Mouse (Mus musculus) common myeloid progenitor, adult 5-6 weeks (primary cell): Measurements from ENCODE around the gene Snd1. TPM values are rescaled to one million over a fixed set of nuclear protein-coding genes. Genes with fewer than 3 reads are reported as not detected.

Experiments used
- ATAC-seq: replicated peaks from 2 replicates; pipeline ENCODE4 v1.8.0; 2016; ENCODE audit warnings: low read depth, mild to moderate bottlenecking, moderate TSS enrichment, inconsistent platforms; ENCODE audit not compliant: poor library complexity, severe bottlenecking
- total RNA-seq: library from RNA; stranded (forward); fragments of 200-1000, 187-1606 nt; gene quantifications from 2 replicates; pipeline ENCODE4 v1.2.3, GENCODE M21; 2017

Snd1 gene
- total RNA-seq, 1 experiment from 2014 or later: 176 TPM

DNA sequence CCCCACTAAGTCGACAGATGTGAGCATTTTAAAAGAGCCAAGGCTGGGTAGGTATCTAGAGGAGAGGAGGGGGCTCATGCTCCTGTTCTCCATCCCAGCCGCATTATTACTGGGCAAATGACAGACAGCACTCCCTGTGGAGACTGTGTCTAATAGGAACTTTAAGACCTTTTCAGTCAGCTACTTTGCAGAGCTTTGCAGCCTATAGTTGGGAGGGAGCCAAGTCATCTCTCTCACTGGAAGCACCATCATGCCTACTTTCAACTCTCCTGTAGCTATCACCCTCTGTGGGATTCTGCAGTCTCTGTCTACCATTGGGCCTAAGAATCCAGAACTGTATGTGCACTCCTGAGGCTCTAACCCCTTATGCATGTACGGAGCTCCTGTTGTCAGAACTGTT is 351.0 kb downstream of the Snd1 start:
- ATAC-seq: no peak

DNA sequence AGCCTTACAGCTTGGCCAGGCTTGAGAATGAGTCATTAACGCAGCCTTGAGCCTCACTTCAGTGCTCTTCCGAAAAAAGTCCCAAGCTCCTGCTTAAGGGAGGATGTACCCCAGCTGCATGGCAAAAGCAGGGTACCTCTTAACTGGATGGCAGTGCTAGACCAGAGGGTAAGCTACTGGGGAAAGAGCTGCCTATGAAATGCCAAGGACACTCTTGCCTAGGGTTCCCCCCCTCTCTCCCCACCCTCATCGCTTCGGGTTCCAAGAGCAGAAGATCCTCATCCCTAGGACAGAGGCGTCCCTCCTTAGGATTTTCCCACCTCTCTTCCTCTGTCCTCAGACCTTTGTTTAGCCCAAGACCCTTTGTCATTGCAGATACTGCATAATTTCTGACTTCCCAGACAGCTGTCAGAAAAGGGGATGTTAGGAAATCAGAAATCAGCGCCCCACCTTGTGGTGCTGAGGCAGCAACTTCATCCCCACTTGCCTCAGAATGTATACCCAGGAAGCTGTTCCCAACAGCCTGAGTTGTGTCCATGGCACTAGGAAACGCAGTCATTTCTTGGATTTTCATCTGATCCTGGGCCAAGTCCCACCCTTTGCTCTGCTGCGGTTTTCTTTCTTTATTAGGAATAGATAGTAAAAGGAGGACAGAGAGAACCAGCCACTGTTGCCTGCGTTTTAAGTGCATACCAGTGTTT is 351.9 kb downstream of the Snd1 start:
- no peak for ATAC-seq

DNA sequence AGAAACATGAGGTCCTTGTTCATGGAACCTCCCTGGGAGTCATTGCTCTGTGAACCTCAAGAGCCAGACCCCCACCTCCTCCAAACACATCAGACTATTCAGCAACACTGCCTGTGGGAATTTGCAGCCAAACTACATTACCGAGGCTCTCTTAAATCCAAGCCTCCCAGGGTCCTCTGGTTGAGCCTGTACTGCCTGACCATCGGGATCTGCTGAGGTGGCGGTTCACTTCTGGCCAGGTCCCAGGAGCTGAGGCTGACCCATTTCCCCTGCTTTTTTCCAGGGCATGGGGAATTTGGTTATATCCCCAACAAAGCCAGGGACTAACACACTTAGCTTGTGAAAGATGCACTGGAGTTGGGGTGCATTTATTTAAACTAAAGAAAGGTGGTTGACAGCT is 352.6 kb downstream of the Snd1 start:
- ATAC-seq: no peak

DNA sequence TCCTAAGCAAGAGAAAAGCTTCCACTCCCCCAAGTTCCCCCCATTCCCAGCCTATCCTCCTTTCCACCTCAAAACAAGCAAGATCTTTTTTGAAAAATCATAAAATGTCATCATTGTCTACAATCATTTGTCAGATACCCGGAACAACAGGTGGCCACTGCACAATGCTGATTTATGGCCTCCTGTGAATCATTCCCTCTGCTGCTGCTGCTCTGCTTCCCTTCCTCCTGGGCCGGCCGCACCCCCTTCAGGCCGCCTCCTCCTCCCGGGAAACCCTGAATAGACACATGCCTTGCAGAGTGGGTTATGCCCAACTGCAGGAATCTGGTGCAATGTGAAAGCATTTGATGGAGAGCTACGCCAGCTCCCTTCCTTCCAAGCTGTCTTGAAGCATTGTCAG is 353.7 kb downstream of the Snd1 start:
- no peak for ATAC-seq

DNA sequence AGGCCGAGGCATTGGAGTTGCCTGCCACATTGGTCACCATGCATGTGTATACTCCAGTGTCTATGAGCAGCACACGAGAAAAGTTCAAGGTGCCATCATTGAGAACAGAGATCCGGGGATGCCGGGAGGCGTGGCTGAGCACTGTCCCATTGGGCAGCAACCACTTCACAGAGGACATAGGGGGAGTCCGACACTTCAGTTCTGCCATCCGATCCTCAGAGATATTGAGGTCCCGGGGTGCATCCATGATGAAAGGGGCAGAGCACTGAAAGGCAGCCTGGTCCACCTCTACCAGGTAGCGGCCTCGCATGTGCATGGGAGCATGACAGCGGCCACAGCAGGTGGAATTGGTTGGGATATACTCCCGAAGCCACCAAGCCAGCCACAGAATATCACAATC is 355.4 kb downstream of the Snd1 start:
- no peak for ATAC-seq

DNA sequence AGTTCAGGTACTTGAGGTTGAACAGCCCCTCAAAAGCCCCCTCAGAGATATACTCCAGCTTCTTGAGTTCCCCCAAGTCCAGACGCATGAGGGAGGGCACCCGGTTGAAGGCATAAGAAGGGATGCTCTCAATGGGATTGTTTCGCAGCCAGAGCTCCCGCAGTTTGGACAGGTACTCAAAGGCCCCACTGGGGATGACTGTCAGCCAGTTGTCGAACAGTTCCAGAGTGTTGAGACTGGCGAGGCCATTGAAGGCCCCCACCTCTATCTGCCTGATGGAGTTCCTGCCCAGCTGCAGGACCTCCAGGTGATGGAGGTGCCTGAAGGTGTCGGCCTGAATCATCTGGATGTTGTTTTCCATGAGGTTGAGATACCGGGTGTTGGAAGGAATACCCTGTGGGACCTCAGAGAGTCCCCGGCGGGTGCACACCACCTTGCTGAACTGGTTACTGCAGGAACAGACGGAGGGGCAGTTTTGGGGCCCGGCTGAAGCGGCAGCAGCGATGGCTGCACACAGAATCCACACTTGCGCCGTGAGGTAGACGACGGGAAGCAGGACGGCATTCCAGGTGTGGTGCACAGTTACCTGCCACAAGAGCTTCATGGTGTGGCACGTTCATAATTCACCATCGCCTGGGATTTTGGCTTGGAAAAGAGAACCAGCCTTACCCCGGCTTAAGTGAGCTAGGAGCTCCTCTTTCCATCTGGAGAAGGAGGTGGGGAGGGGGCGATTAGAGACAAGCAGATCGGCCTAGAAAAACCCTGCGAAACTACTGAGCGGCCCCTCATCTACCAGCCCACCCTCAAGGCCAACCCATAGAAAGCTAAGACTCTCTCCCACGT is 356.3 kb downstream of the Snd1 start, which contains the start of gene Lrrc4:
Gene Lrrc4, minus strand, starts transcription at position 737 of the 843 bp plus-strand sequence.
- no peak for ATAC-seq

DNA sequence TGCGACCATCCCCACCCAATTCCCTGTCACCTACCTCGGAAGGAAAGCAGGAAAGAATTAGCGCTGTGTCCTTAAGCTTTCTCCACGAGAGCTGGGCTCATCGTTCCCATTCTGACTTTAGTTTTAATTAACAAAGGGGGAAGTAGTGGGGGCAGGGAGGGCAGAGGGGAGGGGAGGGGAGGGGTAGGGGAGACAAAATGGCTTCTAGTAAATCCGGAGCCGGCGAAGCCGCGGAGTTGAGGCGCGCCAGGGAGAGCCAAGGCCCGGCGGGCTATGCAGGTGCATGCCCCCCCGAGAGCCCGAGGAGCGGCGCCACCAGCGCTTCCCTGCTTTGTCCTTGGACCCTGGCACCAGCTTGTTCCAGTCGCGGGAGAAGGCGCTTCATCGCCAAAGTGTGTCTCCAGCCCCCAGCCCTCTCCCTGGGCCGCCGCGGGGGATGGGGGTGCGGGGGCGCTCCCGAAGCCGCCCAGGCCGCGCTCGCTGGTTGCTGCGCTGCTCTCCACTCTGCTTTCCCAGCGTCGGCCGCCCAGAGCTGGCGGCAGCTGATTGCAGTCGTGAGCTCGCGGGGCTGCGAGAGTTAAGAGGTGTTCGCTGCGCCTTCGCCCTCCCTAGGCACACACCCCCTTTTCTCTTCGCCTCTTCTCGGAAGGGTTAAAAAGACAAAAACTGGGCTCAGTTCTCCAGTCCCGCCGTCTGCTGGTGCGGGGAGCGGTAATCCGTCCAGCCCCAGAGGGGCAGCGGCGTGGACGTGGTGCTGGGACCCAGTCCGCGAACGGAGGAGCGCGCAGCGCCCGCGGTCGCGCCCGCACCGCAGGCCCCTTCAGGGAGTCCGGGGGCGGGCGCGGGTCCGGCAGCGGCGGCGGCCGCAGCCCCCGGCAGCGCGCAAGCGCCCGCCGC is 357.2 kb downstream of the Snd1 start:
- peak; percentile 50; the same call in 1 of the 2 replicates for ATAC-seq

DNA sequence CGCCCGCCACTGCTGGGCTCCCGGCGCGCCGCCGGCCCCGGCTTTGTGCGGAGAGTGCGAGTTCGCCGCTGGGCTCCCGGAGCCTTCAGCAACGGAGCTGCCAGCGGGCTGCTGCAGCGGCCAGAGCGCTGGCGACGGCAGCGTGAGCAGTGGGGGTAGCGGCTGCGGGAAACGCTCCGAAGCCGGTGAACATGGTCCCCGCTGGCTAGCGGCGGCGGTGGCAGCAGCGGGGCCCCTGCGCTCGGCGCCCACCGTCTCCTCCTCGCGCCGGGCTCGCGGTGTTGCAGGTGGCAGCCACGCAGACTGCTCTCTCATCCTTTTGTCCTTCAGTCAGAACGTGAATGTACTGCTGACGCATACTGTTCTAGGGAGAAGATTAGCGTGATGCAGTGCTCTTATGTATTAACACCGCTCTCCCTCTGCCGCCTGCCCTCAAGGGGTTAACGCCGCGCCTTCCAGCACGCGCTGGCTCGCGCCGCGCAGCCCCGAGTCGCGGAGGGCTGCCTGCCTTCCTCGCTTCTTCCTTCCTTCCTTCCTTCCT is 357.9 kb downstream of the Snd1 start:
- peak; percentile 30 for ATAC-seq

DNA sequence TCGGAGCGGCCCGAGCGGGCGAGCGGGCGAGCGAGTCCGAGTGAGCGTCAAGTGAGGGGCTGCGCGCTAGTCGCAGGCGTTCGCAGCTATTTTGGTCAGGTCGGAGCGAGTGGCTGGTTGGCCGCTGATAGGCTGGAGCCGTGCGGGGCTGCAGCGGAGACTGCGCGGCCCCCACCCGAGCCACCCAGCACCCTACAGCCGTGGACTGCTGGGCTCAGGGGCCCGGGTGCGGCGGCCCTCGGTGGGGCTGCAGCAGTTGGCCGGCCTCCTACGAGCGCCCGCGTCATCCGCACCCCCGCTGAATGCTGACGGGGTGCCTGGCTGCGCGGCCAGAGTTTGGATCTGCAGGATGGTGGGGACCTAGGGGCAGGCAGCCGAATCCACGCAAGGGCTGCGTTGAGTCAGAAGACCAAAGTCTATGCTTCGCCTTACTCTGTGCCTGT is 358.5 kb downstream of the Snd1 start:
- peak; percentile 26; the same call in 1 of the 2 replicates for ATAC-seq

DNA sequence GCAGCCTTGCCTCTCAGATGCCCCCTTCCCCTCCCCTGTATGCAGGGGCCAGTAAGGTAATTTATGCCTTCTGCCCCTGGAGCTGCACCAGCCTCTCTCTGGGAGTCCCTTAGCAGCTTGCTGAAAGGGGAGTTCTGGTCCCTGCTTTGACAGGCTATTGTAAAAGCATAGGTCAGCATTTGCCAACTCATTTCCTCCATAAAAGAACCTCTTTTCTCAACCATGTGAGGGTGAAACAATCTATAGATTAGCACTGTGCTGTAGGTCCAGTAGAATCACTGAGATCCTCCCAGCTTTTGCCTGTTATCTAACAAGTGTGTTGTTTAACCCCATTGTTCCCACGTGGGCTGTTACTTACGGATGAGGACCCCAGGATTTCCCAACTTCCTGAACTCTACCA is 359.1 kb downstream of the Snd1 start:
- no peak for ATAC-seq

DNA sequence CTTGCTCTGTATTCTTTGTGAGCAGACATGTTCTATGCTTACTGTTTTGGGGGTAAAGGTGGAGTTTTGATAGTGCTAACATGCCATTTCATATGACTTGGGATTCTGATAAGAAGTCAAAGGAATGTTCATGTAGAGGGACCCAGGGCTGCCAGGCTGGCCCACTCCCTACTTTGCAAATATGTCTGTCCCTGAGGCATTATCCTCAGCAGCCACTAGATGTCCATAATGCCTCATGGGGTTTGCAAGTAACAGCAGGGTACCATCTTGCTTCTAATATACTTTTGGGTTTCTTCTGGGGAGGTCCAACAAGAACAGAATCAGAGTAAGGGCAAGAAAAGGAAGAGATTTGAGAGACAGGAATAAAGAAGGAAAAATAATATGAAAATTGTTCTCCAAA is 361.7 kb downstream of the Snd1 start:
- no peak for ATAC-seq

DNA sequence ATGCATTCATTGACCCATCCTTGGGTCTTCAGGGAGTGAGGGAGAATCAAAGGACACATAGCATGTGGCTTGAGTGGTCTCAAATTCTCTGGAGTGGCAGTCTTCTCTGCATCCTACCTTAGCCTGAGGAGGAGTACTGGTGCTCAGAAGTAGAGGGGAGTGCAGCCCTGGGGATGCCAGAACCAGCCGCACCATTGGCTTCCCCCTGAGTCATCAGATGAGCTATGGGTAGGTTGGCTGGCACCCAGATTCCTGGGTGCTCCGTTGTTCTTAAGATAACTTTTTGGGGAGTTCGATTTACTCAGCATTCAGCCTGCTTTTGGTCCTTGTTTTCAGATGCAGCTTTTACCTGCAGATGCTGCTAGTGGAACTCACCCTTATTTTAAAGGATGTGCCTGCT is 366.6 kb downstream of the Snd1 start:
- ATAC-seq: no peak

DNA sequence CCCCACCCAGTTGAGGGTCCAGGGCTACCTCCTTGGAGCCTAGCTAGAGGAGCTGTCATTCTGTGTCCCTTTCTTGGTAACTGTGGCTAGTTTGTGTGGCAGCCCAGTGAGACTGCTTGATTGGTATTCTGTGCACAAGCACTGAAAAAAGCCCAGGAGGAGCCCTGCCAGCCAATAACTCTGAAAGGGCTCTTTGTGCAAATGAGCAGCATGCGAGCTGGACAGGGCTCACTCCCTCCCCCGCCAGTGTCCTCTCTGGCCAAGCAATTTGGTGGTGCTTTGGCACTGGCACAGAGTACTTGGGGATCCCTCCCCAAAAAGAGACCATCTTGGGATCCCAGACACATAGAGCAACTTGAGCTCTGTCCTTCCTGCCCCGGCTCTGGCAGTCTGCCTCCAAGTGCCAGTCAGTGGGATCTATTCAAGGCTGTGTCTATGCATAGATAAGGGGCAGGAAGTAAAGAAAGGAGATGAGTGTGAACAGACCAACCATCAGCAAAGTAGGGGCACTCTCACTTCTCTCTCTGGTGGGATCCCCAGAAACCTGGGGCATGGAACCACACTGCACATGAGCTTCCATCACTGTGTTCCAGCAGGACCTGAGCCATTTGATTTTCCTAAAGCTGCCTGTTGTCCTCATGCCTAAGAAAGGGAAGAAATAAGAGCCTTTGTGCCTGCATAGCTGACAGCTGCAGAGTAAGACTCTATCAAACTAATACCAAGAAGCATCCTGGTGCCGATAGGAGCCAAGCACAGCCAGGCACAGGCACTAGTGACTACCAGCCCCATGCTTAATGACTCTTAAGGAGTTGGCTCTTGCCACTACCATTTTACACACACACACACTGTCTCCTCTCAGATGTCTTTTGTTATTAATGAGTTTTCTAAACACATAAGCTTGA is 367.7 kb downstream of the Snd1 start:
- ATAC-seq: peak; percentile 82

DNA sequence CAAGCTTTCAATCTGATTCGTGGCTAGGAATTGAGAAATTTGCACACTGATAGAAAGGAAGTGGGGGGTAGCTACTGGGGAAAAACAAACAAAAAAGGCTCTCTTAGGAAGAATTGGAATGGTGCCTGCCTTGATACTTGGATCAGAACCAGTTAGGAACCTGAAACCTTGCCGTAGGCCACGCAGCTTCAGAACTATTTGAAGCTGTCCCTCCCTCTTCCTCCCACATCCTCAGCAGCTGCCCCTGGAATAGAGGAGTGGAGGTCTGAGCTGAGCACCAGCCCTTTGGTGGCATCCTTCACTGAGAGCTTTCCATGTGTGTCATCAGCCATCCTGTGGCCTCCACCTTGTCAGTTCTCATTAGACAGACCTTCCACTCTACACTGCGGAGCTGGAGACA is 370.7 kb downstream of the Snd1 start:
- no peak for ATAC-seq

DNA sequence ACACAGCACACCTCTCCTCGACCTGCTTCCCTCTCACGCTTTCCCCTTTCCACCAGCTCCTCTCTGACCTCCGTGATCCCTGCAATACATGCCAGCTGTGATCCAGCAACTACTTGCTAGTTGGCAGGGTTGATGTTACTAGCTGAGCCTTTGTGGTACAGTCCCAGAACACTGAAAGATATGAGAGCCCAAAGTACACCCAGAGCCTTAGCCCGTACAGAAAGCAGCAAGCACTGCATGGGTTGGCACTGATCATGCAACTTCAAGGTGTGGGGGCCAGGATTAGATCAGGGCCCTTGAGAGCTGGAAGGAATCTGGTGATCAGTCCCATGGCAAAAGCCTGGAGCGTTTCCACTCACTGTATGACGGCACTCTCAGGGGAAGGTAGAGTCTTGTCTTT is 372.7 kb downstream of the Snd1 start:
- no peak for ATAC-seq

DNA sequence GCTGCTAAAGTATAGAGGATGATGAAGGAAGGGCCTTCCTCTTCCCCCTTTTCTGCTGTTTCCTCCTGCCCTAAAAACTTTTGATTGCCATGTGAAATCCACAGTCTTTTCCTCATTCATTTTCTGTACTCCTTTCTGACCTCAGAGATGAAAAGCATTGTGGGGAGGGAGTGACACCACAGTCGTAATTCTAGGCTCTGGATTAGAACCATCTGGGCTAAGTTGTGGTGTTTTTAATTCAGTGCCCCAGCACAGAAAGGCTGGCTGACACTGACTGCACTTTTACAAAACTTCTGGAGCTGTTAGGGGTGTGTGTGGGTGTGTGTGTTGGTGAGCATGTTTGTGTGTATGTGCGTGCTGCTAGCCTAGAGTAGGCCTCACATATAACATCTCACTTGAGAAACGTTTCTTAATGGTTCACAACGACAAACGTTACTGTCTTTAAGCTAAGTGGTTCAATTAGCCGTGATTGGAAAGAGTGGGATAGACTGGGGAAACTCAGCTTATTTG is 373.4 kb downstream of the Snd1 start:
- ATAC-seq: no peak

DNA sequence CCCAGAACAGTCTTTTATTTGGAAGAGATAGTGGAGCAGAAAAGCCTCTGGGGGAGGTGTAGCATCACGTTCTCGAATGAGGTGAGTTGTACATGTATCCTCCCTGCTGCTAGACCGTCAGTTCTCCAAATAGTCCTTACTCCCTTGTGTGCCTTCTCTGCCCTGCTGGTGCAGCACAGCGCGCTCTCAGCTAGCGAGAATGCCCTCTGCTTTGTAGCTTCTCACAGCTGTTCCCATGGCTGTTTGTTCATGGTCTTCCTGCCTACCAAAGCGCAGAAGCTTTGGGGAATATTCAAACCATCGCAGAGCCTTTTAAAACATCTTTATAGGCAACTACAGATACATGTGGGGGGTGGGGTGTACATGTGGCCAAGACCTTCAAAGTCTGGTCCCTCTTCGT is 374.0 kb downstream of the Snd1 start:
- ATAC-seq: peak; percentile 18; the same call in 1 of the 2 replicates

DNA sequence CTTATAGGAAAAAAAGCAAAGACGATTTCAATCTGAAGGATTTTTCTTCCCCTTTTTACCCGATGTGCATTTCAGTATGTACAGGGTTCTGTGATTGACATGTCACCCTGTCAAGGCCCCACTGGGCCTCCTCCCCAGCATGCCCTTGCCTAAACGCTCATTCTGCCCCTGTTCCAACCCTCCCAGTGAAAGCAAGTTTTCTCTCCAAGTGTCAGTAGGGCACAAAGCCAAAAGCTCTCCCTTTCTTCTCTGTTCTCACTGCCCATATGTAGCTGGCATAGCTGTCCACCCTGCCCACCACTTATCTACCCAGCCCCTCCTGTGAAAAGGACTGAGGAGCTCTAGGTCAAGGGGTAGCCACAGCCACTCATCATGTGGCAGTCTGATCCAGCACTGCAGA is 374.4 kb downstream of the Snd1 start:
- peak; percentile 36; the same call in 1 of the 2 replicates for ATAC-seq
